Mouse (Mus musculus): ENCODE results near the gene Col13a1.

Col13a1 gene

DNA sequence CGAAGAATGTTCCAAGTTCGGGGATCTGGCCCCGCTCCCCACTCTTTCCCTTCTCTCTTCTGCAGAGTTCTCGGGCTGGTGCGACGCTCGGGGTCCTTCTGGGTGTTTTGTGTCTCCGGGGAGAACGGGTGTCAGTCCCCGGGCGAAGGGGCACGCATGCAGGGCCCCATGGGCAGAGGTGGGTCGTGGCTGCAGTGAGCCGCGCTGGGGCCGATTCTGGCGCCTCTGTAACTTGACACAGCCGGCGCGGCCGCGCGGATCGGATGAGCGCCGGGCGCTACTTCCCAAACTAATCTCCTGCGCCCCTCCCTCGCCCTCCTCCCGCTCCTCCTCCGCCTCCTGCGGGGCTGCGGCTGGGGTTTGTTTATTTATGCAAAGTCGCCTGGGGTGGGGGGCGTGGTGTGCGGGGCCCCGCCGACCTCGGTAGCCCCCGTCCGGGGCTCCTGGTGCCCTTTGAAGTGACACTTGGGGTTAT is at the start of gene Col13a1:
Col13a1 (minus strand) TSS at position 243 of the 475 bp plus-strand sequence.
- in situ Hi-C loops (cut with MboI; ENCODE audit: low pct_unique_long_range_greater_than_20kb in 1 of 2, low sequenced_read_pairs in 2 of 2, unreplicated experiment in 1 of 2), result loop anchor here in 1 of 2 experiments (5.0 to 10.0 kb wide), 2 partner anchors 102 to 224 kb away; no protein-coding TSS in a partner anchor

DNA sequence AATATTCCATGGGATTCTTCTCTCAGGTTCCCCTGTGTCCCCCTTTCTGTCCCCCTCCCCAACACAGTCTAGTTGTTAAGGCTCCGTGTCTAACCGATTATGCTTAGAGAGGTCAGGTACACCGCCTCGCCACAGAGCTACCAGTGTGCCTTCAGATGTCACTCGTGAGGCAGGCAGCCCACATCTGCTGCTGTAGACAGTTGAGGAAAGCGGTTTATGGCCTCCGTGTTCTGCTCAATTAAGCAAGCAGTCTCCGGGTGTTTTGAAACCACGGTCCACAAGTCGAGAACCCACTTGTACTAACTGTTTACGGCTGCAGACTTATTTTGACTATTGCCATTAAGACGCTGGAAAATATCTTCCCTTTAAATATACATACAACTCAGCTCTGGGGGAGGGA is 48.8 kb upstream of the Col13a1 start:
- in situ Hi-C loops (cut with MboI; ENCODE audit: low pct_unique_long_range_greater_than_20kb in 1 of 2, low sequenced_read_pairs in 2 of 2, unreplicated experiment in 1 of 2), result no loop called here

DNA sequence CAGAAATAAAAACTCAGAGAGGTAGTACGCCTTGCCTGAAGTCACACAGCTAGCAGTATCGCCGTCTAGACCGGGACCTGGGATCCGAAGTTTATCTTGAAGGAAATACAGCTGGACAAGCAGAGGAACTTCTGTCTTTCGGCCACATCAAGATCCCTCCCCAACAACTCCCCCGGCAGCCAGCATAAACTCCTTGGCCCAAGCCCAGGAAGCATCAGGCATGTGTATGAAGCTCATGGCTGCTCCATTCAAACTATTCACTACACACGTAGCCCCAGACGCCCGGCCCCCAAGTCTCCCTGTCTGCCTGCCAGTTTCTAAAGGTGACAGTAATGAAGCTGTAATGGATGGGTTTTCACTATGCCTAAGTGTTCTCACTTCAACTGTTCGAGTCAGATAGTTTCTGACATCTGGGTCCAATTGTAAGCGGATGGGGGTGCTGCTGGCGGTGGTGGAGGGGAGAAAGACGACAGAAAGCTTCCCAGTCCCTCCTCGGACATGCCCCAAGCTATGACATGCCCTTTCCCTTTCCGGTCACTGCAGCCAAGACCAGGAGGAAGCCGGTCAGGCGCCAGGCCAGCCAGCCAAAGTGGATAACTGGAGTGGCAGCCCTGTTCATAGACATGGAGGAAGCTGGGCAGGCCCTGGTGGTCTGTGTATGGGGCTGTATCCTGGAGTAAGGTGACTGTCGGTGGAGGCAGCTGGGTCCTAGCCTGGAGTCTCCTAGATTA is 45.1 kb upstream of the Col13a1 start:
- in situ Hi-C loops (cut with MboI; ENCODE audit: low pct_unique_long_range_greater_than_20kb in 1 of 2, low sequenced_read_pairs in 2 of 2, unreplicated experiment in 1 of 2), result no loop called here

DNA sequence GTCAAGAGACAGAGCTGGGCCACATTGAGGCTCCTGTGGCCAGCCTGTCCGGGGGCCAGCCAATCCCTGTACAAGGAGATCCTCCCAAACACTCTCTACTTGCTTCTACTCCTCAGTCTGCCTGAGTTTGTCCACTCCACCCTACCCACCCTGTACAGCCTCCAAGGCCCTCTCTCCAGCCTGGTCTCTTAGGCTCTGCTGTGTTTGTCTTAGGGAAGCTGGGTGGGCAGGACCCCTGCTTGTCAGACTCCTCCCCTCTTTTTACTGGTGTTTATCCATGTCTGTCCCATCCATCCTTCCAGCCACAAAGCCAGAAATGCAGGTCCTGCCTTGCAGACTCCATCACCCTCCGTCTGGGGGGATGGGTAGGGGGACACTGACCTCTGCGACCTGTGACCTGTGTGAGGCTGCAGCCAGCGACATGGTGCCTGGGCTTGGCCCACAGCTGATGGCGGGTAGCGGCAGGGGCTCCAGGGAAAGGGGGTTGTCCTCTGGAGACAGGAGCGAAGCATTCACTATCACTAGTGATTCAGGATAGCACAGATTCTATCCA is 41.2 kb upstream of the Col13a1 start:
- in situ Hi-C loops (cut with MboI; ENCODE audit: low pct_unique_long_range_greater_than_20kb in 1 of 2, low sequenced_read_pairs in 2 of 2, unreplicated experiment in 1 of 2), result no loop called here

- in situ Hi-C loops (cut with MboI; ENCODE audit: low pct_unique_long_range_greater_than_20kb in 1 of 2, low sequenced_read_pairs in 2 of 2, unreplicated experiment in 1 of 2), result no loop called here
Measured at GRCm38 (mm10) chr10:62019386-62020067, 40.6 kb upstream of the Col13a1 start.

DNA sequence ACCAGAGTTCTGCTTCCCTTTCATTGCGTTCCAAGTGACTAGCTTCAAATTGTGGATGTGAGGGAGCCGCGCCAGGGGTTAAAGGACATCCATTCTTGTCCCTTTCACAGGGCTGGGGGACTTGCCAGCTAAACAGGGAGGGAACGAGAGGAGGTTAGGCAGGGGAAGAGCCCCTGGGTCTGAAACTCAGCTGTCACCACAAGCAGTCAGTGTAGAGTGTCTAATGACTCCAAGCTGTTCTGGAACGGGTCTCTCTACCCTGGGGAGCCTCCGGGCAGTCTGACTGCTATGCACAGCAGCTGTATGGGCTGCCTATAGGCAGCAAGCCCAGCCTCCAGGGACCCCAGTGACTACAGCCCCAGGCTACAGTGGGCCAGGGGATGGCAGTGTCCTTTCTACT is 38.0 kb upstream of the Col13a1 start:
- in situ Hi-C loops (cut with MboI; ENCODE audit: low pct_unique_long_range_greater_than_20kb in 1 of 2, low sequenced_read_pairs in 2 of 2, unreplicated experiment in 1 of 2), result no loop called here

- in situ Hi-C loops (cut with MboI; ENCODE audit: low pct_unique_long_range_greater_than_20kb in 1 of 2, low sequenced_read_pairs in 2 of 2, unreplicated experiment in 1 of 2), result no loop called here
Measured at GRCm38 (mm10) chr10:62013190-62013589, 34.3 kb upstream of the Col13a1 start.

DNA sequence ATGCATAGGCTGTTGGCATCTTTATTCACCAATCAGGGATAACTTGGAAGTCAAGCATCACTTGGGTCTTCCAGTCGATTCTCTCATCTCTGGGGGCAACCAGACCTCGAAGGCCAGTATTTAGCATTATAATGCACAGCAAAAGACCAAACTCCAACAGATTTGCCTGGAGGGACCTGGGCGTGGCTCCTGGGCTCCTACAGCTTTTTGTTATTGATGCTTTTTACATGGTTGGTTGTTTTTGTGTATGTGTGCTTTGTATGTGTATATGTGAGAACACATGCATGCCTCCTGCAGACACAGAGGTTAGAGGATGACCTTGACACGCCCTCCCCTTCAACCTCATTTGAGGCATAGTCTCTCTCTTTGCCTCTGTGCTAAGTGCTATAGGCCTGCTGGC is 33.5 kb upstream of the Col13a1 start:
- in situ Hi-C loops (cut with MboI; ENCODE audit: low pct_unique_long_range_greater_than_20kb in 1 of 2, low sequenced_read_pairs in 2 of 2, unreplicated experiment in 1 of 2), result no loop called here

GRCm38 (mm10) chr10:62009981-62010500 is 31.1 kb upstream of the Col13a1 start:
- in situ Hi-C loops (cut with MboI; ENCODE audit: low pct_unique_long_range_greater_than_20kb in 1 of 2, low sequenced_read_pairs in 2 of 2, unreplicated experiment in 1 of 2), result no loop called here

DNA sequence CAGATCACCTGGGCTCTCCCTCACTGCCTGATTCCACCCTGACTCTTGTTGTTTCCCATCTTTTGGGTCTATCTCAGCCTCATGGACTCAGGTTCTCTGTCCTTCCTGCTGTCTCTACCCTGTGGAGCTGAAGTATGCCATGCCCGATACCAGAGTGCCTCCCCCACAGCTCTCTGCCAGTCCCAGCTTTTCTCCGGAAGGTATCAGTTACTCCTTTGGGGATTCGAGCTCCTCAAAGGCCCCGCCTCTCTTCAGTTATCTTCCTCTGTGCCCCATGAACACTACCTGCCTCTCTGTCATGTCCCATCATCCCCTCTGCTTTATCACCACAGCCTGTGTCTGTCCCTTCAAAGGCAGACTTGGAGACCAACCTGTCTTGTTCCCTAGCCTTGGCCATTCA is 29.1 kb upstream of the Col13a1 start:
- in situ Hi-C loops (cut with MboI; ENCODE audit: low pct_unique_long_range_greater_than_20kb in 1 of 2, low sequenced_read_pairs in 2 of 2, unreplicated experiment in 1 of 2), result no loop called here

GRCm38 (mm10) chr10:62006371-62006770 is 27.5 kb upstream of the Col13a1 start:
- in situ Hi-C loops (cut with MboI; ENCODE audit: low pct_unique_long_range_greater_than_20kb in 1 of 2, low sequenced_read_pairs in 2 of 2, unreplicated experiment in 1 of 2), result no loop called here

- in situ Hi-C loops (cut with MboI; ENCODE audit: low pct_unique_long_range_greater_than_20kb in 1 of 2, low sequenced_read_pairs in 2 of 2, unreplicated experiment in 1 of 2), result no loop called here
Measured at GRCm38 (mm10) chr10:62000216-62000615, 21.3 kb upstream of the Col13a1 start.

DNA sequence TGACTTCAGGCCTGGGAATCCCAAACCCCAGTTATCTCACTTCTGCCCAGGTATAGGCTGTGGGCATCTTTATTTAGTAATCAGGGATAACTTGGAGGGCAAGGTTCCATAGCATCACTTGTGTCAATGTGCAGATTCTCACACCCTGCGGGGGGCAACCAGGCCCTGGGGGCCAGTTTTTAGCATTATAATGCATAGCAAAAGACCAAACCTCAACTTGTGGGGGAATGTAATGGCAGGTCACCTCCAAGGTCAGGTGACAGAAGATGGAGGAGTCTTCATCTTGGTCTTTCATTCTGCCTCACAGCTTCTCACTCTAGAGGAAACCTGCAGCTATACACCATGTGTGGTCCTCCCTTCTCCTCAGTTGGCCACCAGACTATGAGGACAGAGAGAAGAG is 20.9 kb upstream of the Col13a1 start:
- in situ Hi-C loops (cut with MboI; ENCODE audit: low pct_unique_long_range_greater_than_20kb in 1 of 2, low sequenced_read_pairs in 2 of 2, unreplicated experiment in 1 of 2), result loop anchor here in 1 of 2 experiments (5.0 kb wide), 1 partner anchor 103 kb away; no protein-coding TSS in a partner anchor

GRCm38 (mm10) chr10:61991481-61992424 is 12.8 kb upstream of the Col13a1 start:
- in situ Hi-C loops (cut with MboI; ENCODE audit: low pct_unique_long_range_greater_than_20kb in 1 of 2, low sequenced_read_pairs in 2 of 2, unreplicated experiment in 1 of 2), result no loop called here

DNA sequence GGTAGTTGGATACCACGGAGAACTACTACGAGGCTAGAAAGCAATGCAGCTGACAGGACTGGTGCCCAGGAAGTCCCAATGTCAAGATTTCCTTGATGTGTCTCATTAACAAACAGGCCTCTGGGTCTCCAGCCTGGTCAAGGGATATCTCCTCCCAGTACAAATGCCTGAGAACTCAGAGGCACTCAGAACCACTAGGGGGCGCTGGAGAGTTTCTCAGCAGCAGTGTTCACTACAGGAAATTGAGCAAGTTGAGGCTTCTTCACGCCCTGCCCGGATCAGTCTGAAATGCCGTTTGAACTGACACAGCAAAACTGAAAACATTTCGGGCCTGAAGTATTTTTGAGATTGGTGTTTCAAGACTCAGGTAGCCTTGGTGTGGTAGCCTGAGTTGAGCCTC is 1.5 kb upstream of the Col13a1 start:
- in situ Hi-C loops (cut with MboI; ENCODE audit: low pct_unique_long_range_greater_than_20kb in 1 of 2, low sequenced_read_pairs in 2 of 2, unreplicated experiment in 1 of 2), result loop anchor here in 1 of 2 experiments (10.0 kb wide), 1 partner anchor 124 kb away; no protein-coding TSS in a partner anchor

- in situ Hi-C loops (cut with MboI; ENCODE audit: low pct_unique_long_range_greater_than_20kb in 1 of 2, low sequenced_read_pairs in 2 of 2, unreplicated experiment in 1 of 2), result loop anchor here in 1 of 2 experiments (5.0 to 10.0 kb wide), 2 partner anchors 101 to 223 kb away; no protein-coding TSS in a partner anchor
Measured at GRCm38 (mm10) chr10:61978112-61978865, 619 bp downstream of the Col13a1 start.

DNA sequence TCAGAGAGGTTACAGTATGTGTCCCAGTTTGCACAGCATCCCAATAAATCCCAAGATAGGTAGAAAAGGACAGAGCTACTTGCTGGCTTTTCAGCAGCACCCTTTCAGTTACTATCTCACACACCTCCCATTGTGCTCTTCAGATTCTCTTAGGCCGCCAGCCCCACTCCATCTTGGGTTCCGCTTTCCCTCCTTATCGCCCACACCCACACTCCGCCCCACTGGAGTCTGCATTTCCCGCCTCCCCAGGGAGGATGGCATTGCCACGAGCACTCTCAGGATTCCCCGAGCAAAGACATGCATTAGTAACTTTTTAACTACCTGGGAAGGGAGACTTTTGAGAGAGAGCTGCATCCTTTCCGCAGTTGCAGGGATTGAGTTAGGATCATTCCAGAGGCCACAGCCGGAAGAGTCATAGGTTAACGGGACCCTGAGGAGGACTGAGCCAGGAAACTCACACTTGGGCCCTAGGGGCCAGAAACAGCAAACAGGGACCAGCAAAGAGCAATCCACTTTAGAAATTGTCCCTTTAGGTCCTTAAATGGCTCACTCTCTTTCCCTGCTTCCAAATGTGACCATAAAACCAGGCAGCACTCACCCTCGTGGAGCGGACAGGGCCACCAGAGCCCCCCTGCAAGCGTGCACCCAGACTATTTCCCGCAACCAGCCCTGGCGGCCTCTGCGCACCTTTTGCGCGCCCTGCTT is 1.4 kb downstream of the Col13a1 start:
- in situ Hi-C loops (cut with MboI; ENCODE audit: low pct_unique_long_range_greater_than_20kb in 1 of 2, low sequenced_read_pairs in 2 of 2, unreplicated experiment in 1 of 2), result loop anchor here in 1 of 2 experiments (5.0 to 10.0 kb wide), 2 partner anchors 100 to 223 kb away; no protein-coding TSS in a partner anchor

Data from mouse embryonic stem cell (cell line).